ENCODE assay signal across 10 mouse cellular contexts in the genomic region with DNA sequence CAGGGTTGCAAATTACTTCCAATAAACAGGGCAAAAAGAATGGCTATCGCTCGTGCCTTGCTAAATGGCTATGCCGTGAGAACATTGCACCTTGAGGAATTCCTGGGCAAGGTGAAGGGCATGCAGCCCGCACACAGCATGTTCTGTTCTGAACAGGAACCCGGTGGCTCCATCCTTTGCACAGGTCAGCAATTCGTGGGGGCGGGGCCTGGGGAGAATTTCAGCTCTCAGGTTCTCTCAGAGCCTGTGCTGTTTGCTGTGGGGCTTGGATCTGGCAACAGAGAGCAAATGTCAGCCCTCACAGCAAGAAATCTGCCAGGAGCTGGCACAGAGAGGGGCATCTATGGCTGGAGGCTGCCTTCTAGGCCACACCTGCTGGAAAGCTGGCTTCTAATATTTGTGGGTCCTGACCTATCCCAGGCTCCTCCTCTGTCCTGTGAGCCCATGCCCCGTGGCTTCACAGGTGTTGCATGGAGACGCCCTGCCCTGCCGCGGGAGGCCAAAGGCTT. TPM values are rescaled to one million over a fixed set of nuclear protein-coding genes. Genes with fewer than 3 reads are reported as not detected.
DNase-seq lines count a peak whose midpoint lies in the region; ATAC-seq lines count a peak whose summit lies in the region.
"Had no signal": no experiment of that assay in that cellular context is flagged by ENCODE, and none has a peak within 500 bp of the region (broad histone marks: within the 10 kb centered on the region; RNA-seq: fewer than 3 reads in every experiment).

No protein-coding gene starts in this region.

- H3K4me1 ChIP-seq in lung, embryonic 16.5 days (replicated peaks; ENCODE audit: control insufficient read depth, insufficient read depth, low read length): peaks cover 10% of the 10 kb centered on the region
- no peaks in the 10 kb centered on the region for H3K4me1 ChIP-seq in midbrain, embryonic 15.5 days
- H3K4me1 ChIP-seq: midbrain, embryonic 13.5 days had no signal

- no peak overlapping the region for H3K9ac ChIP-seq in lung, embryonic 16.5 days (ENCODE audit: low read length)
- no peak overlapping the region for H3K9ac ChIP-seq in midbrain, embryonic 15.5 days
- H3K9ac ChIP-seq: midbrain, embryonic 13.5 days had no signal

- H3K4me2 ChIP-seq in lung, embryonic 16.5 days (ENCODE audit: low read depth, low read length): no peak overlapping the region
- H3K4me2 ChIP-seq in midbrain, embryonic 15.5 days: no peak overlapping the region
- H3K4me2 ChIP-seq: midbrain, embryonic 13.5 days had no signal

- H3K9me3 ChIP-seq in lung, embryonic 16.5 days (ENCODE audit: control insufficient read depth, low read length): no peaks in the 10 kb centered on the region
- no peaks in the 10 kb centered on the region for H3K9me3 ChIP-seq in midbrain, embryonic 15.5 days
- H3K9me3 ChIP-seq: midbrain, embryonic 13.5 days had no signal

- ATAC-seq in lung, embryonic 16.5 days (ENCODE audit: low read depth): peak; percentile 47; the same call in 1 of the 2 replicates
- ATAC-seq in midbrain, embryonic 15.5 days (replicated peaks): no peak
- ATAC-seq: midbrain, embryonic 13.5 days had no signal

- DNase-seq in gastrocnemius, adult 18-20 months (ENCODE audit: low spot score): peak; percentile 89
- no peak for DNase-seq in gastrocnemius, postnatal 4 days (ENCODE audit: low spot score in 2 of 2)
- DNase-seq in ZHBTc4 (ENCODE audit: low read depth, low spot score): peak; percentile 32
- peak; percentile 91 for DNase-seq in gastrocnemius, postnatal 25 days
- no peak for DNase-seq in frontal cortex, postnatal 25 days (ENCODE audit: low spot score in 2 of 2)
- DNase-seq in T-cell, adult 2 months (ENCODE audit: low spot score): no peak
- DNase-seq: heart, adult 2 months had no signal

- WGBS in lung, embryonic 16.5 days: 42% methylated on average over 11 of the region's 11 CpGs
- 76% methylated on average over 11 of the region's 11 CpGs for whole genome bisulfite sequencing in midbrain, embryonic 15.5 days

- H3K27ac ChIP-seq in lung, embryonic 16.5 days (ENCODE audit: low read length): no peak overlapping the region
- H3K27ac ChIP-seq in midbrain, embryonic 15.5 days: no peak overlapping the region
- H3K27ac ChIP-seq: heart, adult 2 months; midbrain, embryonic 13.5 days had no signal

- no peak overlapping the region for H3K4me3 ChIP-seq in lung, embryonic 16.5 days (ENCODE audit: low read length)
- H3K4me3 ChIP-seq in midbrain, embryonic 15.5 days: no peak overlapping the region
- H3K4me3 ChIP-seq: heart, adult 2 months; midbrain, embryonic 13.5 days had no signal

- no peaks in the 10 kb centered on the region for H3K27me3 ChIP-seq in lung, embryonic 16.5 days (ENCODE audit: control insufficient read depth, insufficient read depth, low read depth, low read length)
- no peaks in the 10 kb centered on the region for H3K27me3 ChIP-seq in midbrain, embryonic 15.5 days (replicated peaks)

- H3K36me3 ChIP-seq in lung, embryonic 16.5 days (ENCODE audit: control insufficient read depth, insufficient read depth, low read length): no peaks in the 10 kb centered on the region
- no peaks in the 10 kb centered on the region for H3K36me3 ChIP-seq in midbrain, embryonic 15.5 days (replicated peaks)
- H3K36me3 ChIP-seq: midbrain, embryonic 13.5 days had no signal

RNA-seq across cellular contexts. Expression of a gene that starts 19.7 kb away (rescaled TPM):
- 100 to 1,000 TPM in 1 of 2 experiments, 10 to 100 TPM in 1; 43.0 to 114 TPM for total RNA-seq in gastrocnemius, adult 18-20 months (2021)
- total RNA-seq in gastrocnemius, postnatal 4 days (2021): 10 to 100 TPM; 11.6 to 13.3 TPM
- total RNA-seq in gastrocnemius, postnatal 25 days (2021): 10 to 100 TPM; 15.3 to 17.4 TPM
- polyA plus RNA-seq in lung, embryonic 16.5 days (2015; fragmentation: Nextera tagmentation; extraction: Ambion mirVana): 74.4 and 92.3 TPM in 2 replicates
- polyA plus RNA-seq in midbrain, embryonic 15.5 days (2015; fragmentation: Nextera tagmentation; extraction: Ambion mirVana): 56.2 and 69.1 TPM in 2 replicates

Comparison
In these comparisons a context has a peak if more than half of its experiments do, and no peak if none do; other contexts are left out.
1. DNase-seq: peak in gastrocnemius, adult 18-20 months (single experiment), ZHBTc4 (single experiment) and gastrocnemius, postnatal 25 days (single experiment); none in gastrocnemius, postnatal 4 days (0 of 2), frontal cortex, postnatal 25 days (0 of 2) and T-cell, adult 2 months (single experiment).